Mouse (Mus musculus) cerebellum, adult 9-11 months (tissue): Measurements from ENCODE around the gene Calr4.
A peak's percentile ranks its signal among the peaks of the same experiment; 100 is the strongest.

Source experiments
- DNase-seq: peaks from one replicate; pipeline ENCODE4 v3.0.0; 2022

Calr4 gene

DNA sequence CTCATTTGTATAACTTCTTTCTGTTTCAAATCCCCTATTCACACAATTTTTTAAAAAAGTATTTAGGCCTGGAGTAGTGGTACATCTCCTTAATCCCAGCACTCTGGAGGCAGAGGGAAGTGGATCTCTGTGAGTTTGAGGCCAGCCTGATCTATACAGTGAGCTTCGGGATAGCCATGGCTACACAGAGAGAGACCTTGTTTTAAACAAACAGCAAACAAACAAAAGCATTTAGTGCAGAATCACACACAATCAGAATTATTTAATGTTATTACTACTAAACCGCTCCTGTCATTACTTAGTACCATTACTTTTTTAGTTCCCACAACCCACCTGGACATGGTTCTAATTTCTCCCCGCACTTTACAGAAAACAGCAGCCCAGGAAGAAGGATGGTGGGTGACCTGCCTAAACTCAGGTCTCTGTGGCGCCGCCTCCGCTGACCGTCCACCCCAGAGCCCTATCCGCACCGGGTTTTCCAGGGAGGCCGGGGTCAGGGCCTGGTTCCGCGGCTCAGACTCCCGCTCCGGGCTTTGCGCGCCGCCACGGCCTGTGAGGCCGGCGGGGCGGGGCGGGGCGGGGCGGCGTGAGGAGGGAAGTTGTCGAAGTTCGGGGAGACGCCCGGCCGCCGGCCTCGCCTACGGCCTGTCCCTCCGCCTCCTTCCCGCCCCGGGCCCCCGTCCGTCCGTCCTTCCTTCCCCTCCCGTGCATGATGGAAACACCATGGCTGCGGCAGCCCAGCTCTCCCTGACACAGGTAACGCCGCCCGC, 45.6 kb downstream of the Calr4 start, which contains the start of gene Eps15:
Eps15 (plus strand) TSS at position 580 of the 770 bp plus-strand sequence.
- DNase-seq: peak; percentile 88

DNA sequence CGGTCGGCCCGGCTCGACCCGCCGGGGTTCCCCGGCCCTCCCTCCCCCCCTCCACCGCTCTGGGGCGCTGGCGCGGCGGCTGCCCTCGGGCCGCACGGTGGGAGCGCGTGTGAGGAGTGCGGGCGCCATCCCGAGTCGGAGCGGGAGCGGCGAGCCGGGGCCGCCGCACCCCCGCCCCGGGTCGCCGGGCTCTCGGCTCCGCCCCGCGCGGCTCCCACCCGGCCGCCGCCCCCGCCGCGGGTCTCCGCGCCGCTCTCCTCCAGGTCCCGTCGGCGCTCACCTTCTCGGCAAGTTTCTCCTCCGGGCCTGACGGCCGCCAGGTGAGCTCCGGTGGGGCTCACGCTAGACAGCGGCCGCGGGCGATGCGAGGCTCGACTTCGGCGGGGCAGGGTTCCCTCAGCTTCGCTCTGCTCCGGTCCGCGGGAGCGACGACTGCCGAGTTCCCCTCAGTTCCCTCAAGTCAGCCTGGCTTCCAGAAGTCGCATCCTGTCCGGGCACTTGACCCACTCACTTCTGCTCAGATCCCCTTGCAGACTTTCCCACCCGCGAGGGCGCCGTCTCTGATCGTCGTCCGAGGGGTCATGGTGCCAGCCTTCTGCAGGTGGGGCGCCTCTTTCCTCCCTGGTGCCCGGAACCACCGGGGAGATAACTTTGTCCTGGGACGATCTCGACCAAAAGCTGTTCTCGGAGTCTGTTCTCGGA, 46.3 kb downstream of the Calr4 start:
- DNase-seq: no peak

DNA sequence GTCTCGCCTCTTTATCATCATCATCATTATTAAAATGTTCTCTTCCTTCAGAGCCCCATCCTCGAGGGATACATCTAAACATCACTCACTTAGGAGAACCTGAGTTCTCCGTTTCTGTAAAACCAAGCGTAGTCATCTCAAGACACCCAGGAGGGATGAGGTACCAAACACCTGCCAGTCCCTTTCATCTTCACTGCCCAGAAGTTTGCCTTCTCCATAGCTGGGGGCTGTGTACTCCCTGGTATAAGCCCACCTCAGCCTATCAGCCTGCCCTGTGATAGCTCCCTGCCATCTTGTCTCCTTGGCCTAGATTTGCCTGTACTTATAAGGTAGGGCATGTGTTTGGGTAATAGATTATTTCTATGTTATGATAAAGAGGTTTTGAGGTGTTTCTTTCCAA, 46.9 kb downstream of the Calr4 start:
- peak; percentile 11 for DNase-seq

DNA sequence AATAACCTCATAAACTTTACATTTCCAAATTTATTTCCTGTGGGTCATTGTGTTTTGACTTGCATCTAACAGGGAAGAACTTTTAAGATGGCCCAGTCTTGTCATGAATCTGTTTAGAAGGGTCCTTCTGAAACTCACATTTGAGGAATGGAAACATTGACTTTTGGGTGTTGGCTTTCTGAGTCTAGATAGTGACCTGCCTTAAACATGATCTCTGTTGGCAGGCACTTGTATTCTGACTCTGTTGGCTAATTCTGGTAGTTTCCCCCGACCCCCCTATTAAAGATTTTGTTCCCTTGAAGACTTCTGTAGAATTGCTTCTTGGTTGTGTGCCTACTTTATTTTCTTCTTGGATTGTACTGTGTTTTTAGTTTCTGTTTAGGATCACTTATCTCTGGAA, 47.7 kb downstream of the Calr4 start:
- DNase-seq: no peak

DNA sequence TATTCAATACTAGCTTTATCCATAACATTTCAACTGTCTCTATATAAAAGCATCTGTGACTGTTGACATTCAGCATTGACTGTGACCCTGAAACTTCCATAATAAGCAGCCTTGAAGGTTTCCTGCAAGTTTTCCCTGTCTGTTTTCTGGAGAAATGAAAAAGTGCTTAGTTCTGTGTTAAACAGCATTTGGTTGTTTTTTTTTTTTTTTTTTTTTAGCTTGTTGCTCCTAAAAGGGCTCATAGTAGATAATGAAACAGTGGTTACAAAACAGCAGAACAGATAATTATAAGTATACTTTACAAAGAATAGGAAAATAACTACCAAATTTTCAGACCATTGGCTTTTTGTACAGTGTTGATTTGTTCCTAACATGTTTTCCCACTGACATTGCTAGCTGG, 60.3 kb downstream of the Calr4 start:
- no peak for DNase-seq

DNA sequence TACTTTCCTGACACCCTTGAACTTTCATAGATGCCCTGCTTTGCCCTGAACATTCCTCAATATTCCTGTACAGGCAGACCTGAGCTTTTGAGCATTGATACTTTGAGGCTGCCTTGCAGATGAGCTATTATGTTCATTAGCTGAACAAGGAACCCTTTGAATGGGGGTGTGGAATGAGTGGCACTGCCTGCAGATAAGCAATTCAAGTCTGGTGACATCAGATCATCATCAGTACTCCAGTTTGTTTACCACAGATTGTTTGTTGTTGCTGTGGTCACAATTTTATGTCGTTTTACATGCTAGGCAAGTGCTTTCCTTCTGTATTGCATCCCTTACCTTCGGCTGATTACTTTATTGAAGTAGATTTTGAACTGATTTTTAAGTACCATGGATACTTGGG, 62.2 kb downstream of the Calr4 start:
- DNase-seq: no peak

DNA sequence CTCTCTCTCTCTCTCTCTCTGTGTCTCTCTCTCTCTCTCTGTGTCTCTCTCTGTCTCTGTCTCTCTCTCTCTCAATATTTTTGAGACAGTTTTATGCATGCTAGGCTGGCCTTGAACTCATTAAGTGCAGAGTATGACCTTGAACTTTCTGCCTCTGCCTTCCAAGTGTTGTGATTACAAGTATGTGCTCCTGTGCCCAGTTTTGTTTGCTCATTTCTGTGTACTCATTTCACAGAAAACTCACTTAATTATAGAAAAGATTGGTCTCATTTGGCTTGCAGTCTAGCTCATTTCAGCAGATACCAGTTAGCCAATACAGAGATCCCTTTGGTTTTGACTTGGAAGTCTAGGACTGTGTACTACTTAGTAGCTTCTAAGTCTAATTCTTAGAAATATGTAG, 64.9 kb downstream of the Calr4 start:
- no peak for DNase-seq
